Mouse (Mus musculus) embryonic facial prominence, embryonic 11.5 days (tissue): ENCODE data around the gene Sema5a. TPM values are rescaled to one million over a fixed set of nuclear protein-coding genes. Genes with fewer than 3 reads are reported as not detected.

Experiments
- ATAC-seq: fragments of 200-750 bp; cut with Nextera tagmentation; replicated peaks from 2 replicates; pipeline ENCODE4 v1.8.0; 2017; ENCODE audit warnings: low read depth; ENCODE audit not compliant: insufficient number of reproducible peaks, low FRiP score, low TSS enrichment
- DNase-seq: peaks from one replicate; pipeline ENCODE4 v3.0.0-alpha.2; 2015; ENCODE audit warnings: low spot score
- H3K27ac ChIP-seq: fragments of 300-500 bp; sonication (generic); replicated peaks from 2 replicates; pipeline ENCODE4 v1.5.1; 2014; ENCODE audit warnings: mild to moderate bottlenecking, low read depth, low read length, control low read depth
- H3K27me3 ChIP-seq: fragments of 300-500 bp; sonication (generic); 2 replicates; pipeline ENCODE4 v1.6.1; 2014; ENCODE audit warnings: mild to moderate bottlenecking, low read length, moderate library complexity, mixed read lengths; ENCODE audit not compliant: control insufficient read depth, insufficient read depth
- H3K36me3 ChIP-seq: fragments of 300-500 bp; sonication (generic); replicated peaks from 2 replicates; pipeline ENCODE4 v1.6.1; 2014; ENCODE audit warnings: low read depth, mild to moderate bottlenecking, low read length, moderate library complexity, mixed read lengths; ENCODE audit not compliant: control insufficient read depth, insufficient read depth
- H3K4me1 ChIP-seq: fragments of 300-500 bp; sonication (generic); 2 replicates; pipeline ENCODE4 v1.6.1; 2014; ENCODE audit warnings: low read length, mixed read lengths; ENCODE audit not compliant: control insufficient read depth, insufficient read depth
- H3K4me2 ChIP-seq: fragments of 300-500 bp; sonication (generic); 2 replicates; pipeline ENCODE4 v1.6.1; 2014; ENCODE audit warnings: low read depth, mild to moderate bottlenecking, control low read depth, low read length, moderate library complexity
- H3K4me3 ChIP-seq: fragments of 300-500 bp; sonication (generic); 2 replicates; pipeline ENCODE4 v1.5.1; 2014; ENCODE audit warnings: low read depth, low read length, control low read depth
- H3K9ac ChIP-seq: fragments of 300-500 bp; sonication (generic); replicated peaks from 2 replicates; pipeline ENCODE4 v1.6.1; 2014; ENCODE audit warnings: mild to moderate bottlenecking, control low read depth, low read length
- H3K9me3 ChIP-seq: fragments of 300-500 bp; sonication (generic); replicated peaks from 2 replicates; pipeline ENCODE4 v1.6.1; 2016; ENCODE audit warnings: mild to moderate bottlenecking, low read length, inconsistent platforms, mixed read lengths; ENCODE audit not compliant: control insufficient read depth
- WGBS: fragments of 180-500 bp; shearing (Covaris S2); extraction: QIAGEN DNeasy Blood & Tissue Kit; methylation state at CpG from one replicate; pipeline ENCODE4 v1.1.7; 2014; 5-methylcytosine and 5-hydroxymethylcytosine counted together
- polyA plus RNA-seq: library from polyadenylated mRNA; unstranded; fragments of >200 nt; fragmentation: Nextera tagmentation; extraction: Ambion mirVana; gene quantifications from 2 replicates; pipeline ENCODE4 v1.2.1, GENCODE M21; 2014

Sema5a gene
- polyA plus RNA-seq, 1 experiment from 2014 or later = 20.2 TPM

GRCm38 (mm10) chr15:32401909-32402527 lies 157.4 kb downstream of the Sema5a start:
- 75% methylated on average over 5 of the region's 5 CpGs for WGBS
- no peak overlapping the region for H3K27ac ChIP-seq
- H3K9ac ChIP-seq = no peak overlapping the region
- no peaks in the 10 kb centered on the region for H3K9me3 ChIP-seq
- H3K4me3 ChIP-seq = no peak overlapping the region
- H3K27me3 ChIP-seq = no peaks in the 10 kb centered on the region
- no peak for ATAC-seq
- no peaks in the 10 kb centered on the region for H3K4me1 ChIP-seq
- H3K4me2 ChIP-seq = no peak overlapping the region
- no peak for DNase-seq
- no peaks in the 10 kb centered on the region for H3K36me3 ChIP-seq

GRCm38 (mm10) chr15:32403321-32403720 lies 158.7 kb downstream of the Sema5a start:
- Histone ChIP-seq H3K4me1 (no peaks in the 10 kb centered on the region), H3K9me3 (no peaks in the 10 kb centered on the region), H3K4me2 (no peak overlapping the region), H3K27me3 (no peaks in the 10 kb centered on the region), H3K9ac (no peak overlapping the region), H3K36me3 (no peaks in the 10 kb centered on the region), H3K27ac (no peak overlapping the region), H3K4me3 (no peak overlapping the region)
- DNase-seq (no peak), ATAC-seq (no peak)
- 83% methylated on average over 8 of the region's 8 CpGs for WGBS

GRCm38 (mm10) chr15:32406436-32406835 lies 161.8 kb downstream of the Sema5a start:
- Histone ChIP-seq H3K4me2 (no peak overlapping the region), H3K9ac (no peak overlapping the region), H3K27me3 (no peaks in the 10 kb centered on the region), H3K36me3 (no peaks in the 10 kb centered on the region), H3K27ac (no peak overlapping the region), H3K9me3 (no peaks in the 10 kb centered on the region), H3K4me3 (no peak overlapping the region), H3K4me1 (no peaks in the 10 kb centered on the region)
- DNase-seq = no peak
- ATAC-seq = no peak
- 85% methylated on average over 2 of the region's 2 CpGs for WGBS

- no peak overlapping the region for H3K27ac ChIP-seq
- WGBS = 87% methylated on average over 3 of the region's 3 CpGs
Measured at GRCm38 (mm10) chr15:32407766-32408165, 163.2 kb downstream of the Sema5a start.

GRCm38 (mm10) chr15:32416291-32416690 lies 171.7 kb downstream of the Sema5a start:
- no peaks in the 10 kb centered on the region for H3K27me3 ChIP-seq
- no peaks in the 10 kb centered on the region for H3K4me1 ChIP-seq
- H3K4me3 ChIP-seq = no peak overlapping the region
- H3K4me2 ChIP-seq = no peak overlapping the region
- DNase-seq (no peak), ATAC-seq (no peak)
- no peaks in the 10 kb centered on the region for H3K9me3 ChIP-seq
- H3K9ac ChIP-seq = no peak overlapping the region
- no peaks in the 10 kb centered on the region for H3K36me3 ChIP-seq
- H3K27ac ChIP-seq = no peak overlapping the region
- WGBS = 82% methylated on average over 2 of the region's 2 CpGs

More at GRCm38 (mm10) chr15:32407766-32408165, 163.2 kb downstream of the Sema5a start:
- Histone ChIP-seq H3K9me3 (no peaks in the 10 kb centered on the region), H3K9ac (no peak overlapping the region), H3K36me3 (no peaks in the 10 kb centered on the region), H3K4me1 (no peaks in the 10 kb centered on the region), H3K4me3 (no peak overlapping the region), H3K4me2 (no peak overlapping the region), H3K27me3 (no peaks in the 10 kb centered on the region)
- no peak for ATAC-seq
- no peak for DNase-seq

GRCm38 (mm10) chr15:32422631-32423030 lies 178.0 kb downstream of the Sema5a start:
- Histone ChIP-seq H3K9ac (no peak overlapping the region), H3K4me3 (no peak overlapping the region), H3K9me3 (no peaks in the 10 kb centered on the region), H3K27ac (no peak overlapping the region), H3K4me1 (no peaks in the 10 kb centered on the region), H3K27me3 (no peaks in the 10 kb centered on the region), H3K4me2 (no peak overlapping the region), H3K36me3 (no peaks in the 10 kb centered on the region)
- no peak for ATAC-seq
- DNase-seq = no peak
- 85% methylated on average over 6 of the region's 6 CpGs for WGBS

- H3K4me2 ChIP-seq = no peak overlapping the region
- no peaks in the 10 kb centered on the region for H3K36me3 ChIP-seq
- no peak overlapping the region for H3K9ac ChIP-seq
- no peaks in the 10 kb centered on the region for H3K4me1 ChIP-seq
- no peak overlapping the region for H3K4me3 ChIP-seq
- no peaks in the 10 kb centered on the region for H3K27me3 ChIP-seq
- DNase-seq (no peak), ATAC-seq (no peak)
- WGBS = 72% methylated on average over 6 of the region's 6 CpGs
- no peak overlapping the region for H3K27ac ChIP-seq
- H3K9me3 ChIP-seq = no peaks in the 10 kb centered on the region
Measured at GRCm38 (mm10) chr15:32423061-32423460, 178.5 kb downstream of the Sema5a start.

GRCm38 (mm10) chr15:32427188-32427924 lies 182.7 kb downstream of the Sema5a start:
- ATAC-seq = no peak
- Histone ChIP-seq H3K27me3 (no peaks in the 10 kb centered on the region), H3K27ac (no peak overlapping the region), H3K9me3 (no peaks in the 10 kb centered on the region), H3K4me3 (no peak overlapping the region), H3K4me2 (no peak overlapping the region), H3K36me3 (no peaks in the 10 kb centered on the region), H3K9ac (no peak overlapping the region), H3K4me1 (no peaks in the 10 kb centered on the region)
- no peak for DNase-seq
- 79% methylated on average over 7 of the region's 7 CpGs for WGBS
